In genomic region chr8:94703972-94704668, GRCm38 (mm10) we compare ENCODE assay signal across 8 mouse cellular contexts. TPM values are rescaled to one million over a fixed set of nuclear protein-coding genes. Genes with fewer than 3 reads are reported as not detected.
DNase-seq lines count a peak whose midpoint lies in the region; ATAC-seq and TF ChIP-seq lines count a peak whose summit lies in the region.

No protein-coding gene starts in this region.

- no peaks in the 10 kb centered on the region for H3K36me3 ChIP-seq in E14TG2a.4 (ENCODE audit: insufficient read depth, low read length)
- no peaks in the 10 kb centered on the region for H3K36me3 ChIP-seq in forebrain, embryonic 12.5 days (replicated peaks)
- H3K36me3 ChIP-seq in liver, postnatal 0 days (replicated peaks; ENCODE audit: insufficient read depth, low read length), result no peaks in the 10 kb centered on the region
- no peaks in the 10 kb centered on the region for H3K36me3 ChIP-seq in neural tube, embryonic 14.5 days (ENCODE audit: control insufficient read depth, insufficient read depth, low read length)

- H3K4me3 ChIP-seq in E14TG2a.4 (replicated peaks; ENCODE audit: low read length), result peak overlapping the region; percentile 82
- H3K4me3 ChIP-seq in forebrain, embryonic 12.5 days (replicated peaks), result peak overlapping the region; percentile 52
- H3K4me3 ChIP-seq in liver, postnatal 0 days (ENCODE audit: low read depth, low read length), result peak overlapping the region; percentile 53
- H3K4me3 ChIP-seq in neural tube, embryonic 14.5 days (ENCODE audit: low read depth, low read length), result peak overlapping the region; percentile 41

- peaks cover 12% of the 10 kb centered on the region for H3K27me3 ChIP-seq in E14TG2a.4 (ENCODE audit: insufficient read depth, low read length)
- H3K27me3 ChIP-seq in forebrain, embryonic 12.5 days, result 0 out of 2 replicates have a peak, but pooled peaks cover 4% of the 10 kb centered on the region
- no peaks in the 10 kb centered on the region for H3K27me3 ChIP-seq in liver, postnatal 0 days (ENCODE audit: insufficient read depth, low read length)
- H3K27me3 ChIP-seq in neural tube, embryonic 14.5 days (ENCODE audit: control insufficient read depth, insufficient read depth, low read length), result no peaks in the 10 kb centered on the region

- ATAC-seq in forebrain, embryonic 12.5 days (ENCODE audit: low FRiP score), result peak; percentile 90
- peak; percentile 89 for ATAC-seq in liver, postnatal 0 days
- peak; percentile 93 for ATAC-seq in neural tube, embryonic 14.5 days (ENCODE audit: low read depth)

- DNase-seq in c-Kit-positive CD71-positive TER-119-positive erythroid progenitor cells, embryonic 14.5 days (ENCODE audit: low spot score), result peak; percentile 100
- peak; percentile 98 to 99 for DNase-seq in heart, postnatal 10 days
- DNase-seq in large intestine, adult 2 months (ENCODE audit: low read depth, low spot score), result peak; percentile 93
- DNase-seq in liver, postnatal 0 days, result peak; percentile 98
- DNase-seq in testis, postnatal 10 days (ENCODE audit: low spot score), result peak; percentile 98

- 0 out of 2 replicates have a peak overlapping the region, but pooled peaks have one; percentile 31 for H3K27ac ChIP-seq in forebrain, embryonic 12.5 days
- H3K27ac ChIP-seq in liver, postnatal 0 days (ENCODE audit: low read depth), result no peak overlapping the region
- peak overlapping the region; percentile 85 for H3K27ac ChIP-seq in neural tube, embryonic 14.5 days (ENCODE audit: low read depth, low read length)

- WGBS in forebrain, embryonic 12.5 days, result under 1% methylated on average over 35 of the region's 35 CpGs
- under 1% methylated on average over 35 of the region's 35 CpGs for WGBS in large intestine, adult 2 months
- WGBS in liver, postnatal 0 days (ENCODE audit: insufficient replicate concordance), result under 1% methylated on average over 35 of the region's 35 CpGs
- under 1% methylated on average over 35 of the region's 35 CpGs for WGBS in neural tube, embryonic 14.5 days

- peak overlapping the region; percentile 59 for H3K4me2 ChIP-seq in forebrain, embryonic 12.5 days
- H3K4me2 ChIP-seq in liver, postnatal 0 days (ENCODE audit: low read depth, low read length), result peak overlapping the region; percentile 80
- H3K4me2 ChIP-seq in neural tube, embryonic 14.5 days (ENCODE audit: low read depth, low read length), result peak overlapping the region; percentile 58

- H3K9ac ChIP-seq in forebrain, embryonic 12.5 days, result peak overlapping the region; percentile 61
- H3K9ac ChIP-seq in liver, postnatal 0 days (replicated peaks), result peak overlapping the region; percentile 59
- peak overlapping the region; percentile 61 for H3K9ac ChIP-seq in neural tube, embryonic 14.5 days (replicated peaks; ENCODE audit: low read depth, low read length)

- intact Hi-C loops in heart, postnatal 10 days (cut with DNase I), result loop anchor here (1.0 to 5.0 kb wide), 4 partner anchors 37 to 172 kb away; partner anchors contain the start of genes Arl2bp and Cpne2

- 0 out of 2 replicates have a peak, but pooled peaks have one; percentile 50 for TF ChIP-seq EP300 in liver, postnatal 0 days (IDR thresholded peaks at IDR 0.05; ENCODE audit: low read depth)

- TF ChIP-seq CTCF in E14TG2a.4 (conservative IDR thresholded peaks at IDR 0.05; ENCODE audit: low read length), result peak; percentile 87
- TF ChIP-seq CTCF in liver, postnatal 0 days (IDR thresholded peaks at IDR 0.05; ENCODE audit: low read depth), result peak; percentile 94

- no peaks in the 10 kb centered on the region for H3K9me3 ChIP-seq in E14TG2a.4 (ENCODE audit: low read length)
- H3K9me3 ChIP-seq in forebrain, embryonic 12.5 days, result no peaks in the 10 kb centered on the region
- no peaks in the 10 kb centered on the region for H3K9me3 ChIP-seq in liver, postnatal 0 days (ENCODE audit: low read length)
- no peaks in the 10 kb centered on the region for H3K9me3 ChIP-seq in neural tube, embryonic 14.5 days (ENCODE audit: control insufficient read depth, low read length)

- peaks cover 46% of the 10 kb centered on the region for H3K4me1 ChIP-seq in E14TG2a.4 (replicated peaks; ENCODE audit: low read depth, low read length)
- H3K4me1 ChIP-seq in forebrain, embryonic 12.5 days, result peaks cover 4% of the 10 kb centered on the region; the same call in 1 of the 2 replicates
- H3K4me1 ChIP-seq in liver, postnatal 0 days (ENCODE audit: insufficient read depth), result 0 out of 2 replicates have a peak, but pooled peaks cover 9% of the 10 kb centered on the region
- H3K4me1 ChIP-seq in neural tube, embryonic 14.5 days (ENCODE audit: control insufficient read depth, insufficient read depth, low read length), result no peaks in the 10 kb centered on the region

RNA-seq across cellular contexts. Expression of gene Pllp, which starts 8.0 kb away (rescaled TPM):
- polyA plus RNA-seq in forebrain, embryonic 12.5 days (2016; fragmentation: Nextera tagmentation; extraction: Ambion mirVana), result 0.52 and 0.92 TPM in 2 replicates
- 1 to 10 TPM in 1 of 2 experiments, under 1 TPM in 1; 0.72 to 1.1 TPM for total RNA-seq in heart, postnatal 10 days (2021)
- polyA plus RNA-seq in large intestine, adult 2 months (2012; rRNA removed), result 63.8 and 69.8 TPM in 2 replicates
- 2.5 and 3.1 TPM in 2 replicates for polyA plus RNA-seq in liver, postnatal 0 days (2015; fragmentation: Nextera tagmentation; extraction: Ambion mirVana)
- polyA plus RNA-seq in neural tube, embryonic 14.5 days (2014; fragmentation: Nextera tagmentation; extraction: Ambion mirVana), result 2.2 and 2.9 TPM in 2 replicates

RNA-seq across cellular contexts. Expression of gene Arl2bp, which starts 37.7 kb away (rescaled TPM):
- polyA plus RNA-seq in forebrain, embryonic 12.5 days (2016; fragmentation: Nextera tagmentation; extraction: Ambion mirVana), result 242 and 248 TPM in 2 replicates
- 100 to 1,000 TPM; 107 to 110 TPM for total RNA-seq in heart, postnatal 10 days (2021)
- 61.7 and 76.1 TPM in 2 replicates for polyA plus RNA-seq in large intestine, adult 2 months (2012; rRNA removed)
- polyA plus RNA-seq in liver, postnatal 0 days (2015; fragmentation: Nextera tagmentation; extraction: Ambion mirVana), result 20.8 and 21.3 TPM in 2 replicates
- 71.1 and 105 TPM in 2 replicates for polyA plus RNA-seq in neural tube, embryonic 14.5 days (2014; fragmentation: Nextera tagmentation; extraction: Ambion mirVana)

RNA-seq across cellular contexts. Expression of gene Ccl22, which starts 41.3 kb away (rescaled TPM):
- not detected in 2 replicates for polyA plus RNA-seq in forebrain, embryonic 12.5 days (2016; fragmentation: Nextera tagmentation; extraction: Ambion mirVana)
- not detected for total RNA-seq in heart, postnatal 10 days (2021)
- polyA plus RNA-seq in large intestine, adult 2 months (2012; rRNA removed), result 7.7 and 8.9 TPM in 2 replicates
- 0.07 and 0.28 TPM in 2 replicates for polyA plus RNA-seq in liver, postnatal 0 days (2015; fragmentation: Nextera tagmentation; extraction: Ambion mirVana)
- not detected in 2 replicates for polyA plus RNA-seq in neural tube, embryonic 14.5 days (2014; fragmentation: Nextera tagmentation; extraction: Ambion mirVana)

Comparison
In these comparisons a context has a peak if more than half of its experiments do, and no peak if none do; other contexts are left out.
1. RNA of gene Pllp, which starts 8.0 kb away (polyA plus RNA-seq): 63.8 to 69.8 TPM in large intestine, adult 2 months; 2.5 to 3.1 TPM in liver, postnatal 0 days, 2.2 to 2.9 TPM in neural tube, embryonic 14.5 days and 0.52 to 0.92 TPM in forebrain, embryonic 12.5 days; every median in the first group is over 10 times any median in the second.
2. Peak in every context shown above with its lines, with median percentiles within 50 percentile points of each other: H3K4me3 ChIP-seq, DNase-seq, ATAC-seq, H3K4me2 ChIP-seq and H3K9ac ChIP-seq.